In the genomic region with DNA sequence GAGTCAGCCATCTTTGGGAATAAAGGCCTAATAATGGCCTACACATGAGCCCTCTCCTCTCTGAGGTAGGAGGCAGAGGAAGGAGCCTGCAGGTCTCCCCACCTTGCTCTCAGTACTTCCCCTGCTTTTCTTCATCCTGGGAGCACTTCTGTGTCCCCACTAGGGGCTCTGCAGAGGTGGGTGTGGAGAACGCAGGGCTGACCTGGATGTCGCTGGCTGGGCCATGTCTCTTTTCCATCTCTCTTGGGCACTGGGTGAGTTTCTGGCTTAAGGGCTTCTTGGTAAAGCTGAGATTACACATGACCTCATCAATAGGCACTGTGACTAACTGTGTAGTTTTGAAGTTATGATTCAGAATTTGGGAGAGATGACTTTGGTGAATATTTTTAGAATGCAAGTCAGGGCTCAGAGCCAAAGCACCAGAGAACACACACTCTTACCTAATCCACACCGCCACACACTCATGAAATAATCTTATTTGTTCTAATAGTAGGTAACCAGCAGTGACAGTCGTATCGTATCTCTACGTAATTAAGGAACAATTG, we compare ENCODE assay signal across 9 mouse cellular contexts. TPM values are rescaled to one million over a fixed set of nuclear protein-coding genes. Genes with fewer than 3 reads are reported as not detected.
DNase-seq lines count a peak whose midpoint lies in the region; ATAC-seq and TF ChIP-seq lines count a peak whose summit lies in the region.
"Had no signal": no experiment of that assay in that cellular context is flagged by ENCODE, and none has a peak within 500 bp of the region (broad histone marks: within the 10 kb centered on the region; RNA-seq: fewer than 3 reads in every experiment).

No protein-coding gene starts in this region.

- peak overlapping the region; percentile 16; the same call in 1 of the 2 replicates for H3K27ac ChIP-seq in kidney, postnatal 0 days
- no peak overlapping the region for H3K27ac ChIP-seq in embryonic facial prominence, embryonic 14.5 days (replicated peaks; ENCODE audit: low read depth, low read length)
- no peak overlapping the region for H3K27ac ChIP-seq in hindbrain, postnatal 0 days
- H3K27ac ChIP-seq in neural tube, embryonic 12.5 days: no peak overlapping the region

- H3K4me2 ChIP-seq in kidney, postnatal 0 days (ENCODE audit: low read length): peak overlapping the region; percentile 87
- peak overlapping the region; percentile 90 for H3K4me2 ChIP-seq in embryonic facial prominence, embryonic 14.5 days (ENCODE audit: low read depth, low read length)
- peak overlapping the region; percentile 81 for H3K4me2 ChIP-seq in hindbrain, postnatal 0 days (ENCODE audit: low read depth, low read length)
- peak overlapping the region; percentile 67 for H3K4me2 ChIP-seq in neural tube, embryonic 12.5 days (replicated peaks)

- 83% methylated on average over 6 of the region's 6 CpGs for WGBS in kidney, postnatal 0 days
- 60% methylated on average over 6 of the region's 6 CpGs for WGBS in embryonic facial prominence, embryonic 14.5 days
- WGBS in hindbrain, postnatal 0 days: 64% methylated on average over 6 of the region's 6 CpGs
- WGBS in neural tube, embryonic 12.5 days: 50% methylated on average over 6 of the region's 6 CpGs

- H3K9me3 ChIP-seq in kidney, postnatal 0 days (replicated peaks; ENCODE audit: low read length): no peaks in the 10 kb centered on the region
- H3K9me3 ChIP-seq in embryonic facial prominence, embryonic 14.5 days (ENCODE audit: control insufficient read depth, low read length): no peaks in the 10 kb centered on the region
- no peaks in the 10 kb centered on the region for H3K9me3 ChIP-seq in hindbrain, postnatal 0 days (ENCODE audit: low read length)
- H3K9me3 ChIP-seq in neural tube, embryonic 12.5 days: no peaks in the 10 kb centered on the region

- peak overlapping the region; percentile 39; the same call in 1 of the 2 replicates for H3K4me3 ChIP-seq in kidney, postnatal 0 days (replicated peaks; ENCODE audit: low read depth, low read length)
- peak overlapping the region; percentile 40; the same call in 1 of the 2 replicates for H3K4me3 ChIP-seq in embryonic facial prominence, embryonic 14.5 days (ENCODE audit: low read depth, low read length)
- H3K4me3 ChIP-seq in hindbrain, postnatal 0 days (ENCODE audit: low read length): no peak overlapping the region
- no peak overlapping the region for H3K4me3 ChIP-seq in neural tube, embryonic 12.5 days

- no peak for DNase-seq in kidney, postnatal 0 days (ENCODE audit: low spot score)
- no peak for DNase-seq in kidney, postnatal 4 days
- DNase-seq in embryonic facial prominence, embryonic 14.5 days (ENCODE audit: low spot score): no peak
- no peak for DNase-seq in hindbrain, postnatal 0 days (ENCODE audit: low spot score)
- no peak for DNase-seq in ovary, adult 18-20 months (ENCODE audit: low spot score)
- DNase-seq in cerebellum, postnatal 14 days: no peak
- DNase-seq in testis, postnatal 14 days (ENCODE audit: low spot score): no peak

- ATAC-seq in kidney, postnatal 0 days (replicated peaks; ENCODE audit: low FRiP score, low read depth): no peak
- no peak for ATAC-seq in embryonic facial prominence, embryonic 14.5 days (ENCODE audit: low read depth)
- no peak for ATAC-seq in hindbrain, postnatal 0 days
- no peak for ATAC-seq in neural tube, embryonic 12.5 days (ENCODE audit: low FRiP score, low read depth)

- TF ChIP-seq CTCF in kidney, postnatal 0 days (IDR thresholded peaks at IDR 0.05; ENCODE audit: low read depth): peak; percentile 39; the same call in 1 of the 2 replicates
- TF ChIP-seq CTCF in hindbrain, postnatal 0 days (IDR thresholded peaks at IDR 0.05; ENCODE audit: low read depth): peak; percentile 32; the same call in 1 of the 2 replicates

- H3K27me3 ChIP-seq in kidney, postnatal 0 days (ENCODE audit: insufficient read depth, low read length): no peaks in the 10 kb centered on the region
- H3K27me3 ChIP-seq in embryonic facial prominence, embryonic 14.5 days (replicated peaks; ENCODE audit: control insufficient read depth, insufficient read depth, low read length): 0 out of 2 replicates have a peak, but pooled peaks cover 5% of the 10 kb centered on the region
- H3K27me3 ChIP-seq in hindbrain, postnatal 0 days (ENCODE audit: insufficient read depth, low read length): no peaks in the 10 kb centered on the region
- no peaks in the 10 kb centered on the region; the same call in 1 of the 2 replicates for H3K27me3 ChIP-seq in neural tube, embryonic 12.5 days (replicated peaks)

- 0 out of 2 replicates have a peak, but pooled peaks cover 5% of the 10 kb centered on the region for H3K36me3 ChIP-seq in kidney, postnatal 0 days (ENCODE audit: insufficient read depth, low read length)
- H3K36me3 ChIP-seq in embryonic facial prominence, embryonic 14.5 days (ENCODE audit: control insufficient read depth, insufficient read depth, low read length): peaks cover 22% of the 10 kb centered on the region
- H3K36me3 ChIP-seq in hindbrain, postnatal 0 days (ENCODE audit: insufficient read depth, low read length): peaks cover 13% of the 10 kb centered on the region
- H3K36me3 ChIP-seq in neural tube, embryonic 12.5 days: peaks cover 25% of the 10 kb centered on the region; the same call in 1 of the 2 replicates

- H3K4me1 ChIP-seq in kidney, postnatal 0 days (replicated peaks; ENCODE audit: insufficient read depth, low read length): peaks cover 28% of the 10 kb centered on the region
- H3K4me1 ChIP-seq in embryonic facial prominence, embryonic 14.5 days (ENCODE audit: control insufficient read depth, insufficient read depth, low read length): peaks cover 44% of the 10 kb centered on the region
- peaks cover 5% of the 10 kb centered on the region; the same call in 1 of the 2 replicates for H3K4me1 ChIP-seq in hindbrain, postnatal 0 days (ENCODE audit: insufficient read depth, low read length)
- H3K4me1 ChIP-seq in neural tube, embryonic 12.5 days: peaks cover 42% of the 10 kb centered on the region

- peak overlapping the region; percentile 64 for H3K9ac ChIP-seq in kidney, postnatal 0 days (ENCODE audit: low read depth, low read length)
- peak overlapping the region; percentile 19; the same call in 1 of the 2 replicates for H3K9ac ChIP-seq in embryonic facial prominence, embryonic 14.5 days (ENCODE audit: low read depth, low read length)
- H3K9ac ChIP-seq in hindbrain, postnatal 0 days (replicated peaks; ENCODE audit: low read length): no peak overlapping the region
- H3K9ac ChIP-seq in neural tube, embryonic 12.5 days: no peak overlapping the region

RNA-seq across cellular contexts. Expression of gene Kcne1, which starts 39.4 kb away (rescaled TPM):
- 12.2 and 13.1 TPM in 2 replicates for polyA plus RNA-seq in kidney, postnatal 0 days (2015; fragmentation: Nextera tagmentation; extraction: Ambion mirVana)
- polyA plus RNA-seq in embryonic facial prominence, embryonic 14.5 days (2014; fragmentation: Nextera tagmentation; extraction: Ambion mirVana): 0.21 TPM in 1 of 2 replicates, not detected in the other
- 0.05 TPM in 1 of 2 replicates, not detected in the other for total RNA-seq in hindbrain, postnatal 0 days (2014; rRNA removed)
- 0.16 and 0.42 TPM in 2 replicates for polyA plus RNA-seq in hindbrain, postnatal 0 days (2015; fragmentation: Nextera tagmentation; extraction: Ambion mirVana)
- polyA plus RNA-seq in neural tube, embryonic 12.5 days (2016; fragmentation: Nextera tagmentation; extraction: Ambion mirVana): not detected in 2 replicates
- total RNA-seq: gastrocnemius, adult 18-20 months had no signal

Comparison
In these comparisons a context has a peak if more than half of its experiments do, and no peak if none do; other contexts are left out.
1. H3K4me3 ChIP-seq: peak in kidney, postnatal 0 days (single experiment) and embryonic facial prominence, embryonic 14.5 days (single experiment); none in hindbrain, postnatal 0 days (single experiment) and neural tube, embryonic 12.5 days (single experiment).
2. H3K9ac ChIP-seq: peak in kidney, postnatal 0 days (single experiment) and embryonic facial prominence, embryonic 14.5 days (single experiment); none in hindbrain, postnatal 0 days (single experiment) and neural tube, embryonic 12.5 days (single experiment).
3. Peak in every context shown above with its lines, with median percentiles within 50 percentile points of each other: H3K4me2 ChIP-seq.